Mouse (Mus musculus): ENCODE measurements around the gene Spag6.

Gene Spag6

GRCm38 (mm10) chr2:18688286-18688685, 5.5 kb upstream of the Spag6 start:
- peak; percentile 16 for DNase-seq (ENCODE audit: low read depth, low spot score)

- DNase-seq (ENCODE audit: low read depth, low spot score) = peak; percentile 65
These were observed 5.1 kb upstream of the Spag6 start for GRCm38 (mm10) chr2:18688708-18689063.

GRCm38 (mm10) chr2:18689064-18689921, 4.5 kb upstream of the Spag6 start:
- DNase-seq (ENCODE audit: low read depth, low spot score) = peak; percentile 51

GRCm38 (mm10) chr2:18690055-18690691, 3.7 kb upstream of the Spag6 start:
- peak; percentile 75 for DNase-seq (ENCODE audit: low read depth, low spot score)

GRCm38 (mm10) chr2:18690756-18691155, 3.1 kb upstream of the Spag6 start:
- DNase-seq (ENCODE audit: low read depth, low spot score) = no peak

GRCm38 (mm10) chr2:18692031-18692430, 1.8 kb upstream of the Spag6 start:
- DNase-seq (ENCODE audit: low read depth, low spot score) = no peak

- no peak for DNase-seq (ENCODE audit: low read depth, low spot score)
These were observed 1.3 kb upstream of the Spag6 start for GRCm38 (mm10) chr2:18692548-18692947.

- DNase-seq (ENCODE audit: low read depth, low spot score) = no peak
These were observed 351 bp upstream of the Spag6 start for GRCm38 (mm10) chr2:18693491-18693870.

GRCm38 (mm10) chr2:18694611-18694950, 749 bp downstream of the Spag6 start:
- DNase-seq (ENCODE audit: low read depth, low spot score) = no peak

- DNase-seq (ENCODE audit: low read depth, low spot score) = no peak
These were observed 1.3 kb downstream of the Spag6 start for GRCm38 (mm10) chr2:18695163-18695562.

GRCm38 (mm10) chr2:18695629-18696150, 1.9 kb downstream of the Spag6 start:
- no peak for DNase-seq (ENCODE audit: low read depth, low spot score)

GRCm38 (mm10) chr2:18697591-18698244, 3.9 kb downstream of the Spag6 start:
- DNase-seq (ENCODE audit: low read depth, low spot score) = no peak

GRCm38 (mm10) chr2:18698663-18699385, 5.0 kb downstream of the Spag6 start:
- DNase-seq (ENCODE audit: low read depth, low spot score) = peak; percentile 70

- no peak for DNase-seq (ENCODE audit: low read depth, low spot score)
These were observed 5.7 kb downstream of the Spag6 start for GRCm38 (mm10) chr2:18699401-18699990.

GRCm38 (mm10) chr2:18710356-18710755, 16.5 kb downstream of the Spag6 start:
- DNase-seq (ENCODE audit: low read depth, low spot score) = no peak

- DNase-seq (ENCODE audit: low read depth, low spot score) = no peak
These were observed 19.2 kb downstream of the Spag6 start for GRCm38 (mm10) chr2:18713071-18713470.

GRCm38 (mm10) chr2:18714337-18714736, 20.5 kb downstream of the Spag6 start:
- DNase-seq (ENCODE audit: low read depth, low spot score) = no peak

- no peak for DNase-seq (ENCODE audit: low read depth, low spot score)
These were observed 24.7 kb downstream of the Spag6 start for GRCm38 (mm10) chr2:18718521-18718920.

- DNase-seq (ENCODE audit: low read depth, low spot score) = no peak
These were observed 28.5 kb downstream of the Spag6 start for GRCm38 (mm10) chr2:18722208-18722830.

- DNase-seq (ENCODE audit: low read depth, low spot score) = no peak
These were observed 30.6 kb downstream of the Spag6 start for GRCm38 (mm10) chr2:18724462-18724861.

GRCm38 (mm10) chr2:18725880-18726279, 32.0 kb downstream of the Spag6 start:
- DNase-seq (ENCODE audit: low read depth, low spot score) = no peak
